Mouse (Mus musculus) lung, adult 2 months (tissue): ENCODE data around the gene Slc19a1.

Source experiments
- CTCF ChIP-seq: fragments of 200-500 bp; IDR thresholded peaks from 2 replicates; pipeline ENCODE4 v1.5.1; 2011; ENCODE audit warnings: mild to moderate bottlenecking, low read length, control low read depth; ENCODE audit not compliant: insufficient read depth
- POLR2A ChIP-seq: fragments of 200-500 bp; IDR thresholded peaks from 2 replicates; pipeline ENCODE4 v1.6.1; 2011; ENCODE audit warnings: low read depth, mild to moderate bottlenecking, control low read depth, low read length, borderline replicate concordance; ENCODE audit errors: extremely low read depth

- TF ChIP-seq CTCF, result no peak
- no peak for TF ChIP-seq POLR2A
Measured at GRCm38 (mm10) chr10:77016499-77016898, 15.5 kb upstream of the Slc19a1 start.
